Mouse (Mus musculus) 416B (cell line): ENCODE measurements around the gene AI413582.

Source experiments
- DNase-seq: peaks from one replicate; pipeline ENCODE4 v3.0.0; 2011; ENCODE audit warnings: low read depth

The AI413582 gene

GRCm38 (mm10) chr17:27579816-27580215 lies 14.3 kb upstream of the AI413582 start:
- DNase-seq = no peak

GRCm38 (mm10) chr17:27578487-27578886 lies 12.9 kb upstream of the AI413582 start:
- no peak for DNase-seq

- no peak for DNase-seq
These were observed 11.9 kb upstream of the AI413582 start for GRCm38 (mm10) chr17:27577468-27577867.

GRCm38 (mm10) chr17:27576056-27576455 lies 10.5 kb upstream of the AI413582 start:
- DNase-seq = no peak

- no peak for DNase-seq
These were observed 9.7 kb upstream of the AI413582 start for GRCm38 (mm10) chr17:27575116-27575776.

GRCm38 (mm10) chr17:27574470-27575115 lies 9.0 kb upstream of the AI413582 start:
- no peak for DNase-seq

- DNase-seq = no peak
These were observed 8.3 kb upstream of the AI413582 start for GRCm38 (mm10) chr17:27573772-27574320.

- DNase-seq = no peak
These were observed 5.8 kb upstream of the AI413582 start for GRCm38 (mm10) chr17:27571315-27571714.

- DNase-seq = no peak
These were observed 2.7 kb upstream of the AI413582 start for GRCm38 (mm10) chr17:27568228-27568627.

GRCm38 (mm10) chr17:27565942-27566267 lies 349 bp upstream of the AI413582 start:
- DNase-seq = no peak

GRCm38 (mm10) chr17:27564391-27565162 lies 979 bp downstream of the AI413582 start:
- DNase-seq = peak; percentile 58

- DNase-seq = peak; percentile 46
These were observed 1.7 kb downstream of the AI413582 start for GRCm38 (mm10) chr17:27563771-27564244.

GRCm38 (mm10) chr17:27561809-27562526 lies 3.6 kb downstream of the AI413582 start:
- peak; percentile 98 for DNase-seq

- DNase-seq = peak; percentile 61
These were observed 4.6 kb downstream of the AI413582 start for GRCm38 (mm10) chr17:27560926-27561480.

- DNase-seq = no peak
These were observed 6.0 kb downstream of the AI413582 start for GRCm38 (mm10) chr17:27559596-27559995.

- DNase-seq = no peak
These were observed 6.7 kb downstream of the AI413582 start for GRCm38 (mm10) chr17:27558845-27559244.

- DNase-seq = no peak
These were observed 7.5 kb downstream of the AI413582 start for GRCm38 (mm10) chr17:27557927-27558661.

GRCm38 (mm10) chr17:27557181-27557926 lies 8.2 kb downstream of the AI413582 start:
- DNase-seq = peak; percentile 85

GRCm38 (mm10) chr17:27556315-27557011 lies 9.1 kb downstream of the AI413582 start, which contains the start of gene Hmga1:
Gene Hmga1 (plus strand): TSS chr17:27556497.
- peak; percentile 94 for DNase-seq
